Mouse (Mus musculus) midbrain, postnatal 0 days (tissue): ENCODE results near the gene Rrm2. TPM values are rescaled to one million over a fixed set of nuclear protein-coding genes. Genes with fewer than 3 reads are reported as not detected.
A peak's percentile ranks its signal among the peaks of the same experiment; 100 is the strongest.

ENCODE experiments used
- ATAC-seq: fragments of 200-750 bp; cut with Nextera tagmentation; 2 replicates; pipeline ENCODE4 v1.8.0; 2017; ENCODE audit warnings: moderate number of reproducible peaks, mild to moderate bottlenecking, moderate TSS enrichment, moderate library complexity; ENCODE audit not compliant: low FRiP score
- DNase-seq: peaks from one replicate; pipeline ENCODE4 v3.0.0-alpha.2; 2015; ENCODE audit warnings: low spot score
- H3K27ac ChIP-seq: fragments of 300-500 bp; sonication (generic); 2 replicates; pipeline ENCODE4 v1.5.1; 2014; ENCODE audit warnings: low read depth, mild to moderate bottlenecking, low read length, mixed read lengths
- H3K27me3 ChIP-seq: fragments of 300-500 bp; sonication (generic); 2 replicates; pipeline ENCODE4 v1.6.1; 2014; ENCODE audit warnings: low read length, control low read depth, mixed read lengths; ENCODE audit not compliant: insufficient read depth
- H3K36me3 ChIP-seq: fragments of 300-500 bp; sonication (generic); 2 replicates; pipeline ENCODE4 v1.6.1; 2014; ENCODE audit warnings: low read length, control low read depth, mixed read lengths; ENCODE audit not compliant: insufficient read depth
- H3K4me1 ChIP-seq: fragments of 300-500 bp; sonication (generic); 2 replicates; pipeline ENCODE4 v1.6.1; 2014; ENCODE audit warnings: mild to moderate bottlenecking, control low read depth, antibody characterized with exemption, low read length, mixed read lengths; ENCODE audit not compliant: insufficient read depth
- H3K4me2 ChIP-seq: fragments of 300-500 bp; sonication (generic); 2 replicates; pipeline ENCODE4 v1.6.1; 2014; ENCODE audit warnings: low read depth, mild to moderate bottlenecking, low read length, mixed read lengths; ENCODE audit not compliant: poor library complexity, severe bottlenecking
- H3K4me3 ChIP-seq: fragments of 300-500 bp; sonication (generic); 2 replicates; pipeline ENCODE4 v1.5.1; 2014; ENCODE audit warnings: low read depth, mild to moderate bottlenecking, low read length, moderate library complexity
- H3K9ac ChIP-seq: fragments of 300-500 bp; sonication (generic); replicated peaks from 2 replicates; pipeline ENCODE4 v1.6.1; 2014; ENCODE audit warnings: mild to moderate bottlenecking, low read length, moderate library complexity, mixed read lengths; ENCODE audit not compliant: poor library complexity, severe bottlenecking
- H3K9me3 ChIP-seq: fragments of 300-500 bp; sonication (generic); 2 replicates; pipeline ENCODE4 v1.6.1; 2016; ENCODE audit warnings: low read length, control low read depth
- CTCF ChIP-seq: IDR thresholded peaks from 2 replicates; pipeline ENCODE4 v1.5.1; 2016; ENCODE audit warnings: antibody characterized with exemption, mild to moderate bottlenecking
- WGBS: fragments of 180-500 bp; shearing (Covaris S2); extraction: QIAGEN DNeasy Blood & Tissue Kit; methylation state at CpG from one replicate; pipeline ENCODE4 v1.1.7; 2014; 5-methylcytosine and 5-hydroxymethylcytosine counted together
- polyA plus RNA-seq: library from polyadenylated mRNA; unstranded; fragments of >200 nt; fragmentation: Nextera tagmentation; extraction: Ambion mirVana; gene quantifications from 2 replicates; pipeline ENCODE4 v1.2.1, GENCODE M21; 2015
- total RNA-seq: library from RNA; depleted of rRNA; stranded (reverse); fragments of >200 nt; gene quantifications from 2 replicates; pipeline ENCODE4 v1.2.3, GENCODE M21; 2014

Gene Rrm2
- total and polyA plus RNA-seq, 2 experiments from 2014 or later: 15.1 to 23.4 TPM

DNA sequence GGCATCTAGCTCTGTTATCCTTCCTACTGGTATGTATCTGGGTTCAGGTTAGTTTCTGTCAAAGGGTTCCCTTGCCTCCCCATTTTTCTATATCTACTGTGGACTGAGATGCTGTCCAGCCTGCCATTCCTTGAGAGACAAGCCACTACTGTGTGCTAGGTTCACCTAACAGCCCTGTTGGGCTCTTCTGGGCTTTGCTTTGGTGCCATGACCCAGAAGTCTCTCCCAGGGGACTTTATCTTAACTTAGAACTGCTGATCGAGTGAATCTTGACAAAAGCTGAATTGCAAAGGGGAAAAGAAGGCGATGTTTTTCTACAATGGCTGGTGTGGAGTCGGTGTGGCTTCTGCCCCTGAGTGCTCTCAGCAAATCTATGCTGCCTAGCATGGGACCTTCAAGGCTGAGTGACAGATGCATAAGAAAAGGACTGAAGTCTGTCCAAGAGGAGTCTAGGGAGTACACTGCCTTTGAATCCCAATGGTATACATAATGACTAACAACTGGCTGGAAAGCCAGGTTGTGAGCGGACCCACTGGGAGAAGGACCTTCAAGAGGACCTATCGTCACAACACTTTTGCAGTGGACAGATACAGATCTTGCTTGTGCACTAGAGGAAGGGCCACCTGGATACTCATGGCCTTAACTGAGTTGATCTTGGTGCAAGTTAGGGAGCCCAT lies 6.7 kb downstream of the Rrm2 start:
- H3K27me3 ChIP-seq: no peaks in the 10 kb centered on the region
- WGBS: 71% methylated on average over 5 of the region's 5 CpGs
- no peak overlapping the region for H3K9ac ChIP-seq
- ATAC-seq (no peak), DNase-seq (no peak)
- H3K27ac ChIP-seq: no peak overlapping the region
- no peak for TF ChIP-seq CTCF
- H3K4me3 ChIP-seq: no peak overlapping the region
- H3K4me2 ChIP-seq: no peak overlapping the region
- H3K4me1 ChIP-seq: no peaks in the 10 kb centered on the region
- H3K36me3 ChIP-seq: no peaks in the 10 kb centered on the region; the same call in 1 of the 2 replicates
- no peaks in the 10 kb centered on the region for H3K9me3 ChIP-seq

DNA sequence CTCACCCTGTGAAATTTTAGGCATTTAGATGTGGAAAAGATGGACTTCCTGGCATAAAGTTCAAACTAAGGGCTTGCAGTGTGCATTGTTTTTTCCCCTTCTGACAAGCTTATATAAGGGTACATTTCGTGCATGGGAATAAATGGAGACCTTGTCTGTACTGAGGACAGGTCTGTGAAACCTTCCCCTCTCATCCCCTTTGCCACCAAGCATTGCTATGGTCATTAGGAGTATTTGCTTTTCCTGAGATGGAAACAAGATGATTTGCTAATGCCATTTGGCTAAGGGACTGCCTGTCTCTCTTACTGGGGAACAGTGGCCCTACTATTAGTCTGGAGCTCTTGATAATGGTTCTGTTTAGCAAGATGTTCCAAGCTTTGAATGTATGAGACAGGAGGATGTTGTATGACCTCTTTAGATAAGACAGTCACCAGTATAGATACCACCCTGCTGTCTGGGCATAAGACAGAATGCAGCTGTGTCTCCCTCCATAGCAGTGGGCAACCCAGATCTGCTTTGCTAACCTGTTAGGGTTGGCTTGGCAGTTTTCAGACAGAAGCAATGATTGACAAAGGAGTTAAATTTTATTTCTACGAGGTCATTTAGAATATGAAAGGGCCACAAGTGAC lies 7.3 kb downstream of the Rrm2 start:
- Histone ChIP-seq H3K27ac (no peak overlapping the region), H3K4me2 (no peak overlapping the region), H3K4me3 (no peak overlapping the region), H3K27me3 (no peaks in the 10 kb centered on the region), H3K36me3 (no peaks in the 10 kb centered on the region; the same call in 1 of the 2 replicates), H3K9ac (no peak overlapping the region), H3K9me3 (no peaks in the 10 kb centered on the region), H3K4me1 (no peaks in the 10 kb centered on the region)
- TF ChIP-seq CTCF: no peak
- no peak for ATAC-seq
- WGBS: 68% methylated on average over 2 of the region's 2 CpGs
- DNase-seq: no peak

DNA sequence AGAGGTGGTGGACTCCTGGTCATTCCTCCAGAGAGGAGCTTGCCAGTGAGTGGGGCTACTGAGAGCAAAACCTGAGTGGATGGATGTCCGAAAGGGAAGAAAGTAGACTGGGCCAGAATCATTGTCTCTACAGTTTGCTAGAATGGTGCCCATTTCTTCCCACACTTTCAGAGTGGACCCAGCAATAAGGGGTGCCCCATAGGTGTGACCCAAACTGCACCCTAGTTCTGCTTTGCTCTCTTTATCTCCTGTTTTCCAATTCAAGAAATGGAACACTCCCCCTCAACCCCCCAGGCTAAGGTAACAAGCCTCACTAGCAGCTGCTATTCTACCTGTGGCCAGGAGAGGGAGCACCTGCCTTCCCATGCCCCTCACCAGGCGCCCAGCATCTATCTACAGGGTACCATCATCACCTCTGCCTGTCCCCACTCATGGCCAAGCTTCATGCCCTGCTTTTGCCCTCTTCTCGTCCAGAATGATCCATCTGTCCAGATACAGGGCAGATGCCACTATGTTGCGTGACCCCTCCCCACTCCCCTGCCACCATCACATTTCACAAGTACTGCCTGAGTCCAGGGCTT lies 8.8 kb downstream of the Rrm2 start:
- Histone ChIP-seq H3K4me3 (no peak overlapping the region), H3K27me3 (no peaks in the 10 kb centered on the region), H3K9ac (no peak overlapping the region), H3K4me1 (no peaks in the 10 kb centered on the region), H3K27ac (no peak overlapping the region), H3K9me3 (no peaks in the 10 kb centered on the region), H3K36me3 (no peaks in the 10 kb centered on the region; the same call in 1 of the 2 replicates), H3K4me2 (no peak overlapping the region)
- WGBS: 42% methylated on average over 4 of the region's 4 CpGs
- DNase-seq: peak; percentile 43
- ATAC-seq: peak; percentile 31; the same call in 1 of the 2 replicates
- TF ChIP-seq CTCF: peak; percentile 87

DNA sequence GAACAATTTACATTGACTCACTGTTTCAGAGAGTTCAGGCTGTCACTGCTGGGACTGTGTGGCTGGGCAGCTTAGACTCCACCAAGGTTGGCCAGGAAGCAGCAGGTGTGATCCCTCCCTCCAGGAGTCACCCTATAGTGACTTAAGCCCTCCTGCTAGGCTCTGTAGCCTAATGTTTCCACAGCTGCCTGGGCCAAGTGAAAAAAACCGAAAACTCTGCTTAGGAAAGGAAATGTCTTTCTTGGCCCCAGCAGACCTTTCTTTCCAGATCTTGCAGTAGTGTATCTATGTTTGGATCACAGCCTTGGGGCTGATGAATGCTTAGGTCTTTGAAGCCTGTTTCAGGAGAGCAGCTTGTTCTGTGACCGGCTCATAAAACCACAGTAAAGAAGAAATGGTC lies 15.4 kb downstream of the Rrm2 start:
- 69% methylated on average over 2 of the region's 2 CpGs for WGBS
- TF ChIP-seq CTCF: no peak

DNA sequence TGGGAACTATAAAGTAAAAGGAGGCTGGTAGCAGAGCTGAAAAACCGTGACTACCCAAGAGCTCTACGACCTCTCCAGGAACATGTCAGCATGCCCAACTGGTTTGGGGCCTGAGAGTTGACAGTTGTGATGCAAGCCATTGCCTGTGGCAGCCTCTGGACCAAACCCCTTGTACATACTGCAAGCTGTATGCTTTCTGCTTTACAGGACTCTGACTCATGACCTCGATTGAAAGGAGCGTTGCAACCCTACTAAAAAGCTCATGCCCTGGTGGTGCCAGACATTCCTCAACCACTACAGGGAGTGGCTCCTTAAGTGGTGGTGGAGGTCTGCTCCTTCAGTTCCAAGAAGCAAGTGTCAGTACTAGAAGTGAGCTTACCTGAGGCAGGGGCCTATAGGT lies 15.8 kb downstream of the Rrm2 start:
- Histone ChIP-seq H3K4me3 (no peak overlapping the region), H3K4me1 (no peaks in the 10 kb centered on the region), H3K36me3 (no peaks in the 10 kb centered on the region), H3K27ac (no peak overlapping the region), H3K9me3 (no peaks in the 10 kb centered on the region; the same call in 1 of the 2 replicates), H3K27me3 (no peaks in the 10 kb centered on the region), H3K4me2 (no peak overlapping the region), H3K9ac (no peak overlapping the region)
- DNase-seq: no peak
- WGBS: 69% methylated on average over 4 of the region's 4 CpGs
- no peak; the same call in 1 of the 2 replicates for ATAC-seq
- TF ChIP-seq CTCF: no peak

More for the DNA sequence above, 15.4 kb downstream of the Rrm2 start:
- H3K27ac ChIP-seq: no peak overlapping the region
- no peak for DNase-seq
- no peaks in the 10 kb centered on the region; the same call in 1 of the 2 replicates for H3K9me3 ChIP-seq
- H3K4me3 ChIP-seq: no peak overlapping the region
- H3K9ac ChIP-seq: no peak overlapping the region
- H3K36me3 ChIP-seq: no peaks in the 10 kb centered on the region
- no peaks in the 10 kb centered on the region for H3K4me1 ChIP-seq
- H3K4me2 ChIP-seq: no peak overlapping the region
- ATAC-seq: no peak
- H3K27me3 ChIP-seq: no peaks in the 10 kb centered on the region

DNA sequence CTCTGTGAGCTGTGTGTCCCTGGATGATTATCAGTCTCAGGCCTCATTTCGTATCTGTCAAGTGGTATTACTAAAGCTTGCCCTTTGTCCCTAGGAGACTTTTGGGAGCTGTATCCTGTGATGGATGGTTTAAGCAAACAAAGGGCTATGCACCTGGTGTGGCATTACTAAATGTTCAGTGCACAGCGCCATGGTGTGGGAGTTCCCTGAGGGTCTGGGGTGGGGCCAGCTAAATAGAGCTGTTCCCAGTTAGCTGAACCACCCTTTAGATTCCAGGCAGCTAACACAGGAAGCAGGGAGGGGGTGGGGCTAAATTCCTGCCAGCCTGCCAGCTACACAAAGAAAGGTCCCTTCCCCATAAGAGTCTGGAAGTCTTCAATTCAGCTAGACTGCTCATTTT lies 16.3 kb downstream of the Rrm2 start:
- no peak for TF ChIP-seq CTCF
- H3K27me3 ChIP-seq: no peaks in the 10 kb centered on the region
- 24% methylated on average over 2 of the region's 2 CpGs for WGBS
- no peaks in the 10 kb centered on the region; the same call in 1 of the 2 replicates for H3K9me3 ChIP-seq
- no peak overlapping the region for H3K27ac ChIP-seq
- no peaks in the 10 kb centered on the region for H3K36me3 ChIP-seq
- no peak overlapping the region for H3K9ac ChIP-seq
- H3K4me1 ChIP-seq: no peaks in the 10 kb centered on the region
- no peak overlapping the region for H3K4me2 ChIP-seq
- no peak overlapping the region for H3K4me3 ChIP-seq
- DNase-seq (peak; percentile 34), ATAC-seq (peak; percentile 76)
